Mouse (Mus musculus): ENCODE measurements around the gene Chn2.

Gene Chn2

GRCm38 (mm10) chr6:54277828-54278227 lies 238.5 kb downstream of the Chn2 start:
- no peaks in the 10 kb centered on the region for H3K27me3 ChIP-seq (ENCODE audit: insufficient read depth, low read length)
- H3K4me3 ChIP-seq (replicated peaks; ENCODE audit: low read length) = no peak overlapping the region
- TF ChIP-seq CTCF (conservative IDR thresholded peaks at IDR 0.05; ENCODE audit: low read length) (no peak), NANOG (IDR thresholded peaks at IDR 0.05; ENCODE audit: borderline replicate concordance, low read length) (no peak), POU5F1 (IDR thresholded peaks at IDR 0.05; ENCODE audit: borderline replicate concordance, low read length) (no peak)
- peaks cover 50% of the 10 kb centered on the region for H3K4me1 ChIP-seq (replicated peaks; ENCODE audit: low read depth, low read length)
- no peaks in the 10 kb centered on the region for H3K9me3 ChIP-seq (ENCODE audit: low read length)
- H3K36me3 ChIP-seq (ENCODE audit: insufficient read depth, low read length) = no peaks in the 10 kb centered on the region

GRCm38 (mm10) chr6:54278613-54279012 lies 239.3 kb downstream of the Chn2 start:
- no peak overlapping the region for H3K4me3 ChIP-seq (replicated peaks; ENCODE audit: low read length)
- TF ChIP-seq CTCF (conservative IDR thresholded peaks at IDR 0.05; ENCODE audit: low read length) = no peak
- no peak for TF ChIP-seq POU5F1 (IDR thresholded peaks at IDR 0.05; ENCODE audit: borderline replicate concordance, low read length)
- TF ChIP-seq NANOG (IDR thresholded peaks at IDR 0.05; ENCODE audit: borderline replicate concordance, low read length) = no peak

GRCm38 (mm10) chr6:54279391-54279790 lies 240.0 kb downstream of the Chn2 start:
- TF ChIP-seq CTCF (conservative IDR thresholded peaks at IDR 0.05; ENCODE audit: low read length) (no peak), NANOG (IDR thresholded peaks at IDR 0.05; ENCODE audit: borderline replicate concordance, low read length) (no peak), POU5F1 (IDR thresholded peaks at IDR 0.05; ENCODE audit: borderline replicate concordance, low read length) (no peak)
- Histone ChIP-seq H3K4me1 (replicated peaks; ENCODE audit: low read depth, low read length) (peaks cover 60% of the 10 kb centered on the region), H3K36me3 (ENCODE audit: insufficient read depth, low read length) (no peaks in the 10 kb centered on the region), H3K9me3 (ENCODE audit: low read length) (no peaks in the 10 kb centered on the region), H3K27me3 (ENCODE audit: insufficient read depth, low read length) (no peaks in the 10 kb centered on the region), H3K4me3 (replicated peaks; ENCODE audit: low read length) (no peak overlapping the region)

More at GRCm38 (mm10) chr6:54278613-54279012, 239.3 kb downstream of the Chn2 start:
- H3K9me3 ChIP-seq (ENCODE audit: low read length) = no peaks in the 10 kb centered on the region
- H3K27me3 ChIP-seq (ENCODE audit: insufficient read depth, low read length) = no peaks in the 10 kb centered on the region
- no peaks in the 10 kb centered on the region for H3K36me3 ChIP-seq (ENCODE audit: insufficient read depth, low read length)
- peaks cover 53% of the 10 kb centered on the region for H3K4me1 ChIP-seq (replicated peaks; ENCODE audit: low read depth, low read length)

- Histone ChIP-seq H3K4me3 (replicated peaks; ENCODE audit: low read length) (no peak overlapping the region), H3K36me3 (ENCODE audit: insufficient read depth, low read length) (no peaks in the 10 kb centered on the region), H3K9me3 (ENCODE audit: low read length) (no peaks in the 10 kb centered on the region), H3K27me3 (ENCODE audit: insufficient read depth, low read length) (no peaks in the 10 kb centered on the region), H3K4me1 (replicated peaks; ENCODE audit: low read depth, low read length) (peaks cover 68% of the 10 kb centered on the region)
- no peak for TF ChIP-seq POU5F1 (IDR thresholded peaks at IDR 0.05; ENCODE audit: borderline replicate concordance, low read length)
- no peak for TF ChIP-seq NANOG (IDR thresholded peaks at IDR 0.05; ENCODE audit: borderline replicate concordance, low read length)
- no peak for TF ChIP-seq CTCF (conservative IDR thresholded peaks at IDR 0.05; ENCODE audit: low read length)
Measured at GRCm38 (mm10) chr6:54280248-54280647, 240.9 kb downstream of the Chn2 start.

- Histone ChIP-seq H3K4me3 (replicated peaks; ENCODE audit: low read length) (no peak overlapping the region), H3K4me1 (replicated peaks; ENCODE audit: low read depth, low read length) (peaks cover 51% of the 10 kb centered on the region), H3K9me3 (ENCODE audit: low read length) (no peaks in the 10 kb centered on the region), H3K36me3 (ENCODE audit: insufficient read depth, low read length) (no peaks in the 10 kb centered on the region), H3K27me3 (ENCODE audit: insufficient read depth, low read length) (no peaks in the 10 kb centered on the region)
- peak; percentile 75; the same call in 1 of the 2 replicates for TF ChIP-seq NANOG (IDR thresholded peaks at IDR 0.05; ENCODE audit: borderline replicate concordance, low read length)
- no peak for TF ChIP-seq CTCF (conservative IDR thresholded peaks at IDR 0.05; ENCODE audit: low read length)
Measured at GRCm38 (mm10) chr6:54283299-54283698, 243.9 kb downstream of the Chn2 start.

GRCm38 (mm10) chr6:54284167-54284711 lies 244.9 kb downstream of the Chn2 start:
- no peak overlapping the region for H3K4me3 ChIP-seq (replicated peaks; ENCODE audit: low read length)
- no peaks in the 10 kb centered on the region for H3K36me3 ChIP-seq (ENCODE audit: insufficient read depth, low read length)
- no peaks in the 10 kb centered on the region for H3K9me3 ChIP-seq (ENCODE audit: low read length)
- TF ChIP-seq NANOG (IDR thresholded peaks at IDR 0.05; ENCODE audit: borderline replicate concordance, low read length) (no peak), CTCF (conservative IDR thresholded peaks at IDR 0.05; ENCODE audit: low read length) (no peak), POU5F1 (IDR thresholded peaks at IDR 0.05; ENCODE audit: borderline replicate concordance, low read length) (no peak)
- H3K27me3 ChIP-seq (ENCODE audit: insufficient read depth, low read length) = no peaks in the 10 kb centered on the region
- peaks cover 44% of the 10 kb centered on the region for H3K4me1 ChIP-seq (replicated peaks; ENCODE audit: low read depth, low read length)

- Histone ChIP-seq H3K4me1 (replicated peaks; ENCODE audit: low read depth, low read length) (peaks cover 33% of the 10 kb centered on the region), H3K4me3 (replicated peaks; ENCODE audit: low read length) (no peak overlapping the region), H3K36me3 (ENCODE audit: insufficient read depth, low read length) (no peaks in the 10 kb centered on the region), H3K27me3 (ENCODE audit: insufficient read depth, low read length) (no peaks in the 10 kb centered on the region), H3K9me3 (ENCODE audit: low read length) (no peaks in the 10 kb centered on the region)
- TF ChIP-seq CTCF (conservative IDR thresholded peaks at IDR 0.05; ENCODE audit: low read length) (no peak), NANOG (IDR thresholded peaks at IDR 0.05; ENCODE audit: borderline replicate concordance, low read length) (no peak), POU5F1 (IDR thresholded peaks at IDR 0.05; ENCODE audit: borderline replicate concordance, low read length) (no peak)
Measured at GRCm38 (mm10) chr6:54286813-54287212, 247.5 kb downstream of the Chn2 start.

GRCm38 (mm10) chr6:54289774-54290500 lies 250.6 kb downstream of the Chn2 start:
- Histone ChIP-seq H3K27me3 (ENCODE audit: insufficient read depth, low read length) (no peaks in the 10 kb centered on the region), H3K9me3 (ENCODE audit: low read length) (no peaks in the 10 kb centered on the region), H3K4me3 (replicated peaks; ENCODE audit: low read length) (no peak overlapping the region), H3K4me1 (replicated peaks; ENCODE audit: low read depth, low read length) (peaks cover 2% of the 10 kb centered on the region; the same call in 1 of the 2 replicates), H3K36me3 (ENCODE audit: insufficient read depth, low read length) (no peaks in the 10 kb centered on the region)
- TF ChIP-seq NANOG (IDR thresholded peaks at IDR 0.05; ENCODE audit: borderline replicate concordance, low read length) = no peak

Measured in E14TG2a.4 (cell line).